ENCODE assay signal across 16 mouse cellular contexts in genomic region chr3:143328521-143328920, GRCm38 (mm10).
"Had no signal": no experiment of that assay in that cellular context is flagged by ENCODE, and none has a peak within 500 bp of the region (broad histone marks: within the 10 kb centered on the region; RNA-seq: fewer than 3 reads in every experiment).

No protein-coding gene starts in this region.

- H3K27ac ChIP-seq: midbrain, embryonic 10.5 days; midbrain, embryonic 12.5 days; neural tube, embryonic 13.5 days; neural tube, embryonic 15.5 days; stomach, embryonic 15.5 days; stomach, postnatal 0 days had no signal

- DNase-seq: lung, adult 18-20 months; lung, postnatal 10 days; lung, postnatal 4 days; midbrain, embryonic 14.5 days; right cerebral cortex, postnatal 14 days; thymus, adult 2 months; thymus, postnatal 14 days; thymus, postnatal 36 days had no signal

- H3K4me3 ChIP-seq: midbrain, embryonic 10.5 days; midbrain, embryonic 12.5 days; myocyte; neural tube, embryonic 13.5 days; neural tube, embryonic 15.5 days; stomach, embryonic 15.5 days had no signal

- ATAC-seq: midbrain, embryonic 16.5 days had no signal
